Mouse (Mus musculus): ENCODE data around the gene Cyb5r4. TPM values are rescaled to one million over a fixed set of nuclear protein-coding genes. Genes with fewer than 3 reads are reported as not detected.

Cyb5r4 gene
- polyA plus RNA-seq, 1 experiment from 2014 or later: 61.5 TPM

- Histone ChIP-seq H3K4me3 (replicated peaks) (no peak overlapping the region), H3K4me2 (replicated peaks) (no peak overlapping the region), H3K27ac (no peak overlapping the region), H3K9ac (no peak overlapping the region), H3K9me3 (no peaks in the 10 kb centered on the region), H3K36me3 (no peaks in the 10 kb centered on the region), H3K27me3 (replicated peaks) (no peaks in the 10 kb centered on the region), H3K4me1 (replicated peaks) (no peaks in the 10 kb centered on the region)
- no peak for ATAC-seq
- 54% methylated on average over 3 of the region's 3 CpGs for WGBS
These were observed 24.6 kb upstream of the Cyb5r4 start for GRCm38 (mm10) chr9:86997046-86997691.

GRCm38 (mm10) chr9:86999956-87000582 is 21.7 kb upstream of the Cyb5r4 start:
- Histone ChIP-seq H3K4me2 (replicated peaks) (no peak overlapping the region), H3K27ac (no peak overlapping the region), H3K4me1 (replicated peaks) (no peaks in the 10 kb centered on the region), H3K27me3 (replicated peaks) (no peaks in the 10 kb centered on the region), H3K9ac (no peak overlapping the region), H3K9me3 (no peaks in the 10 kb centered on the region), H3K4me3 (replicated peaks) (no peak overlapping the region), H3K36me3 (no peaks in the 10 kb centered on the region)
- 69% methylated on average over 2 of the region's 2 CpGs for WGBS
- ATAC-seq: no peak

GRCm38 (mm10) chr9:87004701-87005434 is 16.9 kb upstream of the Cyb5r4 start:
- Histone ChIP-seq H3K4me1 (replicated peaks) (no peaks in the 10 kb centered on the region), H3K9me3 (no peaks in the 10 kb centered on the region), H3K36me3 (no peaks in the 10 kb centered on the region), H3K27ac (no peak overlapping the region), H3K27me3 (replicated peaks) (no peaks in the 10 kb centered on the region), H3K4me2 (replicated peaks) (no peak overlapping the region), H3K4me3 (replicated peaks) (no peak overlapping the region), H3K9ac (no peak overlapping the region)
- WGBS: 69% methylated on average over 6 of the region's 6 CpGs
- ATAC-seq: 0 out of 2 replicates have a peak, but pooled peaks have one; percentile 6

GRCm38 (mm10) chr9:87005435-87005779 is 16.4 kb upstream of the Cyb5r4 start:
- H3K27ac ChIP-seq: no peak overlapping the region
- no peaks in the 10 kb centered on the region for H3K36me3 ChIP-seq
- no peak overlapping the region for H3K4me2 ChIP-seq (replicated peaks)
- H3K27me3 ChIP-seq (replicated peaks): no peaks in the 10 kb centered on the region
- no peak overlapping the region for H3K9ac ChIP-seq
- H3K4me3 ChIP-seq (replicated peaks): no peak overlapping the region
- H3K4me1 ChIP-seq (replicated peaks): no peaks in the 10 kb centered on the region
- 52% methylated on average over 5 of the region's 5 CpGs for WGBS
- no peaks in the 10 kb centered on the region for H3K9me3 ChIP-seq
- ATAC-seq: no peak

GRCm38 (mm10) chr9:87008507-87008906 is 13.3 kb upstream of the Cyb5r4 start:
- Histone ChIP-seq H3K4me1 (replicated peaks) (no peaks in the 10 kb centered on the region), H3K27ac (no peak overlapping the region), H3K4me3 (replicated peaks) (no peak overlapping the region), H3K9ac (no peak overlapping the region), H3K9me3 (no peaks in the 10 kb centered on the region), H3K27me3 (replicated peaks) (no peaks in the 10 kb centered on the region), H3K36me3 (no peaks in the 10 kb centered on the region), H3K4me2 (replicated peaks) (no peak overlapping the region)
- 53% methylated on average over 6 of the region's 6 CpGs for WGBS
- no peak for ATAC-seq

- Histone ChIP-seq H3K9ac (no peak overlapping the region), H3K4me1 (replicated peaks) (no peaks in the 10 kb centered on the region), H3K4me3 (replicated peaks) (no peak overlapping the region), H3K27me3 (replicated peaks) (peaks cover under 1% of the 10 kb centered on the region), H3K36me3 (no peaks in the 10 kb centered on the region), H3K9me3 (no peaks in the 10 kb centered on the region), H3K27ac (no peak overlapping the region), H3K4me2 (replicated peaks) (no peak overlapping the region)
- ATAC-seq: no peak
- 91% methylated on average over 1 of the region's 1 CpGs for WGBS
These were observed 12.9 kb upstream of the Cyb5r4 start for GRCm38 (mm10) chr9:87008919-87009318.

- Histone ChIP-seq H3K27me3 (replicated peaks) (peaks cover 27% of the 10 kb centered on the region), H3K9ac (0 out of 2 replicates have a peak within 1 kb of the TSS, but pooled peaks have one; percentile 23), H3K27ac (no peak within 1 kb of the TSS), H3K9me3 (no peaks in the 10 kb centered on the region), H3K4me1 (replicated peaks) (peaks cover 8% of the 10 kb centered on the region; the same call in 1 of the 2 replicates), H3K4me2 (replicated peaks) (peak within 1 kb of the TSS; percentile 82), H3K4me3 (replicated peaks) (peak within 1 kb of the TSS; percentile 42), H3K36me3 (no peaks in the 10 kb centered on the region)
- ATAC-seq: peak; percentile 39; the same call in 1 of the 2 replicates
- WGBS: under 1% methylated on average over 71 of the region's 71 CpGs
These were observed 6.4 kb upstream of the Cyb5r4 start, which contains the start of gene Ripply2 for GRCm38 (mm10) chr9:87015288-87015937. Gene Ripply2, plus strand, starts transcription at chr9:87015537.

- Histone ChIP-seq H3K9me3 (no peaks in the 10 kb centered on the region), H3K27ac (no peak overlapping the region), H3K9ac (0 out of 2 replicates have a peak overlapping the region, but pooled peaks have one; percentile 23), H3K36me3 (no peaks in the 10 kb centered on the region), H3K4me1 (replicated peaks) (peaks cover 8% of the 10 kb centered on the region; the same call in 1 of the 2 replicates), H3K4me3 (replicated peaks) (peak overlapping the region; percentile 42), H3K27me3 (replicated peaks) (peaks cover 27% of the 10 kb centered on the region), H3K4me2 (replicated peaks) (peak overlapping the region; percentile 82)
- 4% methylated on average over 10 of the region's 10 CpGs for WGBS
- 0 out of 2 replicates have a peak, but pooled peaks have one; percentile 3 for ATAC-seq
These were observed 5.9 kb upstream of the Cyb5r4 start for GRCm38 (mm10) chr9:87015938-87016294.

- ATAC-seq: no peak
- WGBS: 75% methylated on average over 6 of the region's 6 CpGs
- Histone ChIP-seq H3K36me3 (no peaks in the 10 kb centered on the region), H3K9me3 (no peaks in the 10 kb centered on the region), H3K4me1 (replicated peaks) (0 out of 2 replicates have a peak, but pooled peaks cover 4% of the 10 kb centered on the region), H3K4me2 (replicated peaks) (no peak overlapping the region), H3K27ac (no peak overlapping the region), H3K27me3 (replicated peaks) (no peaks in the 10 kb centered on the region), H3K4me3 (replicated peaks) (no peak overlapping the region), H3K9ac (no peak overlapping the region)
These were observed 4.0 kb downstream of the Cyb5r4 start for GRCm38 (mm10) chr9:87025764-87026163.

GRCm38 (mm10) chr9:87027423-87028084 is 5.7 kb downstream of the Cyb5r4 start:
- Histone ChIP-seq H3K9ac (no peak overlapping the region), H3K9me3 (no peaks in the 10 kb centered on the region), H3K27me3 (replicated peaks) (no peaks in the 10 kb centered on the region), H3K36me3 (no peaks in the 10 kb centered on the region), H3K27ac (no peak overlapping the region), H3K4me1 (replicated peaks) (0 out of 2 replicates have a peak, but pooled peaks cover 4% of the 10 kb centered on the region), H3K4me3 (replicated peaks) (no peak overlapping the region), H3K4me2 (replicated peaks) (no peak overlapping the region)
- ATAC-seq: no peak; the same call in 1 of the 2 replicates
- WGBS: 45% methylated on average over 8 of the region's 8 CpGs

GRCm38 (mm10) chr9:87032196-87032595 is 10.4 kb downstream of the Cyb5r4 start:
- Histone ChIP-seq H3K9me3 (no peaks in the 10 kb centered on the region), H3K4me1 (replicated peaks) (no peaks in the 10 kb centered on the region), H3K27ac (no peak overlapping the region), H3K4me3 (replicated peaks) (no peak overlapping the region), H3K4me2 (replicated peaks) (no peak overlapping the region), H3K27me3 (replicated peaks) (no peaks in the 10 kb centered on the region), H3K9ac (no peak overlapping the region), H3K36me3 (no peaks in the 10 kb centered on the region)
- WGBS: 90% methylated on average over 4 of the region's 4 CpGs
- no peak for ATAC-seq
